Mouse (Mus musculus) cerebellum, adult 18-20 months (tissue): ENCODE data around the gene 4930404H24Rik.
A peak's percentile ranks its signal among the peaks of the same experiment; 100 is the strongest.
"Not testable (repeated sequence)": the region's sequence is repeated elsewhere in the genome, so short reads cannot be mapped to it uniquely, and the experiment has no call there.

Experiments
- DNase-seq, 2 experiments: peaks; one replicate each; pipeline ENCODE4 v3.0.0; 2021

4930404H24Rik gene

GRCm38 (mm10) chr2:153479486-153479885 is 13.1 kb upstream of the 4930404H24Rik start:
- DNase-seq, result no peak

GRCm38 (mm10) chr2:153481108-153481860 is 11.3 kb upstream of the 4930404H24Rik start:
- peak in 1 of 2 experiments; percentile 23 for DNase-seq

- peak in 1 of 2 experiments; percentile 33 for DNase-seq
These were observed 10.8 kb upstream of the 4930404H24Rik start for GRCm38 (mm10) chr2:153481861-153482120.

GRCm38 (mm10) chr2:153483118-153483983 is 9.2 kb upstream of the 4930404H24Rik start:
- DNase-seq, result peak; percentile 76 to 80

GRCm38 (mm10) chr2:153484071-153484470 is 8.5 kb upstream of the 4930404H24Rik start:
- DNase-seq, result peak in 1 of 2 experiments; percentile 17

- DNase-seq, result no peak
These were observed 2.5 kb upstream of the 4930404H24Rik start for GRCm38 (mm10) chr2:153490116-153490515.

GRCm38 (mm10) chr2:153490940-153491339 is 1.6 kb upstream of the 4930404H24Rik start:
- peak; percentile 32 to 42 for DNase-seq

GRCm38 (mm10) chr2:153491512-153492178 is 945 bp upstream of the 4930404H24Rik start:
- DNase-seq, result peak; percentile 78 to 81

- peak in 1 of 2 experiments; percentile 53 for DNase-seq
These were observed 442 bp upstream of the 4930404H24Rik start for GRCm38 (mm10) chr2:153492179-153492517.

GRCm38 (mm10) chr2:153493393-153493731 is 772 bp downstream of the 4930404H24Rik start:
- DNase-seq, result no peak

- DNase-seq, result peak; percentile 23 to 56
These were observed 1.2 kb downstream of the 4930404H24Rik start for GRCm38 (mm10) chr2:153493781-153494292.

- DNase-seq, result peak; percentile 67 to 75
These were observed 1.8 kb downstream of the 4930404H24Rik start for GRCm38 (mm10) chr2:153494293-153494811.

- not testable (repeated sequence) for DNase-seq
These were observed 2.8 kb downstream of the 4930404H24Rik start for GRCm38 (mm10) chr2:153495391-153495790.

GRCm38 (mm10) chr2:153495818-153496217 is 3.2 kb downstream of the 4930404H24Rik start:
- DNase-seq, result peak in 1 of 2 experiments; percentile 26

- peak in 1 of 2 experiments; percentile 14 for DNase-seq
These were observed 3.7 kb downstream of the 4930404H24Rik start for GRCm38 (mm10) chr2:153496301-153496700.

- DNase-seq, result peak; percentile 73 to 80
These were observed 4.3 kb downstream of the 4930404H24Rik start for GRCm38 (mm10) chr2:153496898-153497297.

- DNase-seq, result peak; percentile 68
These were observed 6.6 kb downstream of the 4930404H24Rik start for GRCm38 (mm10) chr2:153499154-153499553.

- DNase-seq, result no peak
These were observed 13.8 kb downstream of the 4930404H24Rik start for GRCm38 (mm10) chr2:153506385-153506784.

- peak in 1 of 2 experiments; percentile 30 for DNase-seq
These were observed 15.4 kb downstream of the 4930404H24Rik start for GRCm38 (mm10) chr2:153507969-153508368.

- peak in 1 of 2 experiments; percentile 19 for DNase-seq
These were observed 15.8 kb downstream of the 4930404H24Rik start for GRCm38 (mm10) chr2:153508405-153508804.

GRCm38 (mm10) chr2:153509211-153510029 is 16.8 kb downstream of the 4930404H24Rik start:
- DNase-seq, result peak; percentile 72 to 78

GRCm38 (mm10) chr2:153510136-153510535 is 17.5 kb downstream of the 4930404H24Rik start:
- DNase-seq, result peak; percentile 59 to 67
